7 mouse cellular contexts compared by ENCODE assay signal in genomic region chrX:8251789-8252333, GRCm38 (mm10). TPM values are rescaled to one million over a fixed set of nuclear protein-coding genes. Genes with fewer than 3 reads are reported as not detected.
DNase-seq lines count a peak whose midpoint lies in the region; ATAC-seq and TF ChIP-seq lines count a peak whose summit lies in the region.

No protein-coding gene starts in this region.

- H3K79me2 ChIP-seq in liver, adult 2 months (ENCODE audit: control insufficient read depth, insufficient read depth, low read length), result peaks cover 4% of the 10 kb centered on the region; the same call in 1 of the 2 replicates

- peak overlapping the region; percentile 57 for H3K4me2 ChIP-seq in neural tube, embryonic 11.5 days (ENCODE audit: low read depth)
- H3K4me2 ChIP-seq in stomach, embryonic 15.5 days, result peak overlapping the region; percentile 51

- no peak for TF ChIP-seq POLR2A in liver, adult 2 months (IDR thresholded peaks at IDR 0.05; ENCODE audit: extremely low read depth, insufficient read depth, low read length)

- no peaks in the 10 kb centered on the region for H3K27me3 ChIP-seq in neural tube, embryonic 11.5 days (ENCODE audit: control insufficient read depth, insufficient read depth, low read length)
- no peaks in the 10 kb centered on the region for H3K27me3 ChIP-seq in forebrain, embryonic 10.5 days (ENCODE audit: poor library complexity, severe bottlenecking)
- no peaks in the 10 kb centered on the region for H3K27me3 ChIP-seq in liver, adult 2 months (ENCODE audit: control insufficient read depth, insufficient read depth, low read length)
- H3K27me3 ChIP-seq in stomach, embryonic 15.5 days (replicated peaks), result no peaks in the 10 kb centered on the region

- no peak for TF ChIP-seq CTCF in liver, adult 2 months (IDR thresholded peaks at IDR 0.05; ENCODE audit: low read depth, low read length)

- no peak overlapping the region for H3K27ac ChIP-seq in neural tube, embryonic 11.5 days (ENCODE audit: low read depth, low read length)
- H3K27ac ChIP-seq in forebrain, embryonic 10.5 days, result peak overlapping the region; percentile 93
- peak overlapping the region; percentile 51 for H3K27ac ChIP-seq in liver, adult 2 months (replicated peaks; ENCODE audit: insufficient read depth, low read depth, low read length)
- H3K27ac ChIP-seq in stomach, embryonic 15.5 days, result no peak overlapping the region

- ATAC-seq in neural tube, embryonic 11.5 days (ENCODE audit: insufficient read depth, low FRiP score, low TSS enrichment), result peak; percentile 67
- ATAC-seq in stomach, embryonic 15.5 days (ENCODE audit: insufficient read depth, low FRiP score, low read depth), result peak; percentile 45; the same call in 1 of the 2 replicates

- H3K9ac ChIP-seq in neural tube, embryonic 11.5 days (ENCODE audit: low read length), result peak overlapping the region; percentile 59
- H3K9ac ChIP-seq in liver, adult 2 months (ENCODE audit: low read depth, low read length), result peak overlapping the region; percentile 89
- H3K9ac ChIP-seq in stomach, embryonic 15.5 days, result peak overlapping the region; percentile 29; the same call in 1 of the 2 replicates

- DNase-seq in neural tube, embryonic 11.5 days (ENCODE audit: low spot score), result no peak
- DNase-seq in neural tube, embryonic 10.5 days (ENCODE audit: extremely low spot score, low spot score), result no peak
- no peak for DNase-seq in forebrain, embryonic 10.5 days (ENCODE audit: extremely low spot score, low spot score)
- DNase-seq in liver, adult 2 months (ENCODE audit: extremely low read depth, low read depth, low spot score), result no peak
- DNase-seq in cerebellum, postnatal 14 days, result no peak
- no peak for DNase-seq in right cerebral cortex, postnatal 10 days (ENCODE audit: low spot score in 2 of 2)

- H3K4me3 ChIP-seq in neural tube, embryonic 11.5 days (ENCODE audit: low read depth, low read length), result peak overlapping the region; percentile 55
- peak overlapping the region; percentile 63 for H3K4me3 ChIP-seq in forebrain, embryonic 10.5 days
- H3K4me3 ChIP-seq in liver, adult 2 months (ENCODE audit: insufficient read depth, low read depth, low read length), result peak overlapping the region; percentile 88
- peak overlapping the region; percentile 56 for H3K4me3 ChIP-seq in stomach, embryonic 15.5 days (replicated peaks)

- WGBS in neural tube, embryonic 11.5 days, result 15% methylated on average over 18 of the region's 18 CpGs
- 26% methylated on average over 18 of the region's 18 CpGs for WGBS in forebrain, embryonic 10.5 days
- 1% methylated on average over 18 of the region's 18 CpGs for WGBS in liver, adult 2 months
- WGBS in stomach, embryonic 15.5 days, result 16% methylated on average over 18 of the region's 18 CpGs

- H3K36me3 ChIP-seq in neural tube, embryonic 11.5 days (ENCODE audit: control insufficient read depth, insufficient read depth, low read length), result no peaks in the 10 kb centered on the region
- H3K36me3 ChIP-seq in forebrain, embryonic 10.5 days (replicated peaks), result peaks cover 2% of the 10 kb centered on the region; the same call in 1 of the 2 replicates
- H3K36me3 ChIP-seq in liver, adult 2 months (ENCODE audit: control insufficient read depth, insufficient read depth, low read length), result no peaks in the 10 kb centered on the region; the same call in 1 of the 2 replicates
- no peaks in the 10 kb centered on the region for H3K36me3 ChIP-seq in stomach, embryonic 15.5 days

- H3K9me3 ChIP-seq in neural tube, embryonic 11.5 days (ENCODE audit: control insufficient read depth, low read length), result no peaks in the 10 kb centered on the region
- H3K9me3 ChIP-seq in forebrain, embryonic 10.5 days, result no peaks in the 10 kb centered on the region; the same call in 1 of the 2 replicates
- no peaks in the 10 kb centered on the region for H3K9me3 ChIP-seq in stomach, embryonic 15.5 days

- no peaks in the 10 kb centered on the region for H3K4me1 ChIP-seq in neural tube, embryonic 11.5 days (ENCODE audit: control insufficient read depth, insufficient read depth, low read length)
- peaks cover 10% of the 10 kb centered on the region for H3K4me1 ChIP-seq in forebrain, embryonic 10.5 days
- H3K4me1 ChIP-seq in liver, adult 2 months (ENCODE audit: control insufficient read depth, insufficient read depth, low read length), result peaks cover 2% of the 10 kb centered on the region; the same call in 1 of the 2 replicates
- no peaks in the 10 kb centered on the region for H3K4me1 ChIP-seq in stomach, embryonic 15.5 days

RNA-seq across cellular contexts. Expression of gene Ftsj1, which starts 0.3 kb away (rescaled TPM):
- 48.0 and 55.7 TPM in 2 replicates for polyA plus RNA-seq in neural tube, embryonic 11.5 days (2014; fragmentation: Nextera tagmentation; extraction: Ambion mirVana)
- polyA plus RNA-seq in forebrain, embryonic 10.5 days (2016; fragmentation: Nextera tagmentation; extraction: Ambion mirVana), result 47.9 and 48.9 TPM in 2 replicates
- total RNA-seq in liver, adult 2 months (2014; rRNA removed), result 11.0 and 16.8 TPM in 2 replicates
- 29.9 and 31.1 TPM in 2 replicates for polyA plus RNA-seq in liver, adult 2 months (2012; rRNA removed)
- polyA plus RNA-seq in stomach, embryonic 15.5 days (2015; fragmentation: Nextera tagmentation; extraction: Ambion mirVana), result 36.8 and 38.3 TPM in 2 replicates

RNA-seq across cellular contexts. Expression of gene Slc38a5, which starts 19.1 kb away (rescaled TPM):
- 3.8 and 4.5 TPM in 2 replicates for polyA plus RNA-seq in neural tube, embryonic 11.5 days (2014; fragmentation: Nextera tagmentation; extraction: Ambion mirVana)
- 6.0 and 7.5 TPM in 2 replicates for polyA plus RNA-seq in forebrain, embryonic 10.5 days (2016; fragmentation: Nextera tagmentation; extraction: Ambion mirVana)
- 0.18 and 0.20 TPM in 2 replicates for total RNA-seq in liver, adult 2 months (2014; rRNA removed)
- polyA plus RNA-seq in liver, adult 2 months (2012; rRNA removed), result 0.22 and 0.24 TPM in 2 replicates
- polyA plus RNA-seq in stomach, embryonic 15.5 days (2015; fragmentation: Nextera tagmentation; extraction: Ambion mirVana), result 28.8 and 36.9 TPM in 2 replicates

RNA-seq across cellular contexts. Expression of gene Porcn, which starts 45.5 kb away (rescaled TPM):
- polyA plus RNA-seq in neural tube, embryonic 11.5 days (2014; fragmentation: Nextera tagmentation; extraction: Ambion mirVana), result 23.8 and 24.6 TPM in 2 replicates
- polyA plus RNA-seq in forebrain, embryonic 10.5 days (2016; fragmentation: Nextera tagmentation; extraction: Ambion mirVana), result 12.1 and 12.8 TPM in 2 replicates
- 1.9 and 2.7 TPM in 2 replicates for total RNA-seq in liver, adult 2 months (2014; rRNA removed)
- polyA plus RNA-seq in liver, adult 2 months (2012; rRNA removed), result 8.8 and 12.6 TPM in 2 replicates
- 11.3 and 11.8 TPM in 2 replicates for polyA plus RNA-seq in stomach, embryonic 15.5 days (2015; fragmentation: Nextera tagmentation; extraction: Ambion mirVana)

RNA-seq across cellular contexts. Expression of gene Ebp, which starts 58.5 kb away (rescaled TPM):
- polyA plus RNA-seq in neural tube, embryonic 11.5 days (2014; fragmentation: Nextera tagmentation; extraction: Ambion mirVana), result 34.5 and 34.9 TPM in 2 replicates
- 27.7 and 30.9 TPM in 2 replicates for polyA plus RNA-seq in forebrain, embryonic 10.5 days (2016; fragmentation: Nextera tagmentation; extraction: Ambion mirVana)
- 243 and 273 TPM in 2 replicates for total RNA-seq in liver, adult 2 months (2014; rRNA removed)
- 605 and 631 TPM in 2 replicates for polyA plus RNA-seq in liver, adult 2 months (2012; rRNA removed)
- 56.4 and 57.2 TPM in 2 replicates for polyA plus RNA-seq in stomach, embryonic 15.5 days (2015; fragmentation: Nextera tagmentation; extraction: Ambion mirVana)

Comparison
In these comparisons a context has a peak if more than half of its experiments do, and no peak if none do; other contexts are left out.
1. H3K27ac ChIP-seq: peak in forebrain, embryonic 10.5 days (single experiment) and liver, adult 2 months (single experiment); none in neural tube, embryonic 11.5 days (single experiment) and stomach, embryonic 15.5 days (single experiment).
2. H3K9ac ChIP-seq: peak in every context shown above with its lines; median percentile 89 in liver, adult 2 months; 59 in neural tube, embryonic 11.5 days; 29 in stomach, embryonic 15.5 days.
3. Peak in every context shown above with its lines, with median percentiles within 50 percentile points of each other: H3K4me3 ChIP-seq.